Mouse (Mus musculus) stomach, embryonic 14.5 days (tissue): ENCODE results near the gene Olfr1353. TPM values are rescaled to one million over a fixed set of nuclear protein-coding genes. Genes with fewer than 3 reads are reported as not detected.
"Not testable (repeated sequence)": the region's sequence is repeated elsewhere in the genome, so short reads cannot be mapped to it uniquely, and the experiment has no call there.

Experiments used
- ATAC-seq: fragments of 200-750 bp; cut with Nextera tagmentation; 2 replicates; pipeline ENCODE4 v1.8.0; 2017; ENCODE audit warnings: low read depth, moderate TSS enrichment; ENCODE audit not compliant: insufficient number of reproducible peaks, insufficient read depth, low FRiP score
- H3K27ac ChIP-seq: fragments of 300-500 bp; sonication (generic); 2 replicates; pipeline ENCODE4 v1.5.1; 2014; ENCODE audit warnings: mild to moderate bottlenecking, low read length, moderate library complexity, mixed read lengths
- H3K27me3 ChIP-seq: fragments of 300-500 bp; sonication (generic); 2 replicates; pipeline ENCODE4 v1.6.1; 2014; ENCODE audit warnings: low read length, control low read depth, mixed read lengths; ENCODE audit not compliant: control insufficient read depth, insufficient read depth
- H3K36me3 ChIP-seq: fragments of 300-500 bp; sonication (generic); 2 replicates; pipeline ENCODE4 v1.6.1; 2014; ENCODE audit warnings: mild to moderate bottlenecking, control low read depth, low read length, moderate library complexity, mixed read lengths; ENCODE audit not compliant: control insufficient read depth, insufficient read depth
- H3K4me1 ChIP-seq: fragments of 300-500 bp; sonication (generic); 2 replicates; pipeline ENCODE4 v1.6.1; 2014; ENCODE audit warnings: low read length, control low read depth, mixed read lengths; ENCODE audit not compliant: control insufficient read depth, insufficient read depth
- H3K4me2 ChIP-seq: fragments of 300-500 bp; sonication (generic); replicated peaks from 2 replicates; pipeline ENCODE4 v1.6.1; 2014; ENCODE audit warnings: low read depth, low read length, control low read depth
- H3K4me3 ChIP-seq: fragments of 300-500 bp; sonication (generic); 2 replicates; pipeline ENCODE4 v1.5.1; 2014; ENCODE audit warnings: low read depth, low read length, control low read depth
- H3K9ac ChIP-seq: fragments of 300-500 bp; sonication (generic); replicated peaks from 2 replicates; pipeline ENCODE4 v1.6.1; 2014; ENCODE audit warnings: low read depth, mild to moderate bottlenecking, control low read depth, low read length, moderate library complexity, mixed read lengths
- H3K9me3 ChIP-seq: fragments of 300-500 bp; sonication (generic); 2 replicates; pipeline ENCODE4 v1.6.1; 2016; ENCODE audit warnings: low read depth, low read length, control low read depth; ENCODE audit not compliant: control insufficient read depth
- WGBS: fragments of 180-500 bp; shearing (Covaris S2); extraction: QIAGEN DNeasy Blood & Tissue Kit; methylation state at CpG from one replicate; pipeline ENCODE4 v1.1.7; 2014; 5-methylcytosine and 5-hydroxymethylcytosine counted together
- polyA plus RNA-seq: library from polyadenylated mRNA; unstranded; fragments of >200 nt; fragmentation: Nextera tagmentation; extraction: Ambion mirVana; gene quantifications from 2 replicates; pipeline ENCODE4 v1.2.1, GENCODE M21; 2014

Olfr1353 gene
- not detected in 2 replicates for polyA plus RNA-seq

- H3K9ac ChIP-seq, H3K27ac ChIP-seq, H3K4me2 ChIP-seq, H3K4me3 ChIP-seq, ATAC-seq, H3K4me1 ChIP-seq, H3K9me3 ChIP-seq, H3K36me3 ChIP-seq, H3K27me3 ChIP-seq: not testable (repeated sequence)
Observed at GRCm38 (mm10) chr10:78963009-78963408, at the start of gene Olfr1353. Gene Olfr1353, plus strand, starts transcription at chr10:78963309.

- not testable (repeated sequence) for H3K27me3 ChIP-seq, H3K4me3 ChIP-seq, H3K9me3 ChIP-seq, ATAC-seq, H3K9ac ChIP-seq, H3K36me3 ChIP-seq, H3K27ac ChIP-seq, H3K4me1 ChIP-seq, H3K4me2 ChIP-seq
- WGBS, result 86% methylated on average over 1 of the region's 1 CpGs
Observed at GRCm38 (mm10) chr10:78950336-78950735, 12.8 kb upstream of the Olfr1353 start, which contains the start of gene Olfr8. Gene Olfr8, plus strand, starts transcription at chr10:78950636.

GRCm38 (mm10) chr10:78980750-78981149 lies 17.6 kb downstream of the Olfr1353 start, which contains the start of gene Olfr1352:
Gene Olfr1352, plus strand, starts transcription at chr10:78981050.
- Histone ChIP-seq H3K4me3 (no peak within 1 kb of the TSS), H3K9ac (no peak within 1 kb of the TSS), H3K9me3 (no peaks in the 10 kb centered on the region), H3K4me1 (no peaks in the 10 kb centered on the region), H3K27me3 (no peaks in the 10 kb centered on the region), H3K36me3 (no peaks in the 10 kb centered on the region), H3K4me2 (no peak within 1 kb of the TSS), H3K27ac (no peak within 1 kb of the TSS)
- ATAC-seq, result no peak

- WGBS, result 75% methylated on average over 1 of the region's 1 CpGs
- Histone ChIP-seq H3K9me3 (no peaks in the 10 kb centered on the region), H3K4me2 (no peak within 1 kb of the TSS), H3K4me1 (no peaks in the 10 kb centered on the region), H3K9ac (no peak within 1 kb of the TSS), H3K27ac (no peak within 1 kb of the TSS), H3K27me3 (no peaks in the 10 kb centered on the region), H3K4me3 (no peak within 1 kb of the TSS), H3K36me3 (no peaks in the 10 kb centered on the region)
- ATAC-seq, result no peak
Observed at GRCm38 (mm10) chr10:79012172-79012571, 49.1 kb downstream of the Olfr1353 start, which contains the start of gene Olfr1351. Gene Olfr1351, plus strand, starts transcription at chr10:79012472.

Other genes starting within 250 kb of the Olfr1353 start
- gene Casp14, start 245.0 kb upstream of the Olfr1353 start, polyA plus RNA-seq, result 0.45 and 0.61 TPM in 2 replicates
- not detected in 2 replicates for gene Ccdc105, start 210.2 kb upstream of the Olfr1353 start, polyA plus RNA-seq
- gene Slc1a6, start 182.8 kb upstream of the Olfr1353 start, polyA plus RNA-seq, result 0.78 and 1.1 TPM in 2 replicates
- gene Olfr1356, start 111.1 kb upstream of the Olfr1353 start, polyA plus RNA-seq, result not detected in 2 replicates
- gene Olfr1355, start 87.8 kb upstream of the Olfr1353 start, polyA plus RNA-seq, result not detected in 2 replicates
- not detected in 2 replicates for gene Olfr1354, start 50.1 kb upstream of the Olfr1353 start, polyA plus RNA-seq
- gene Olfr8, start 12.7 kb upstream of the Olfr1353 start, polyA plus RNA-seq, result not detected in 2 replicates
- gene Olfr1352, start 17.7 kb downstream of the Olfr1353 start, polyA plus RNA-seq, result not detected in 2 replicates
- not detected in 2 replicates for gene Olfr1351, start 49.2 kb downstream of the Olfr1353 start, polyA plus RNA-seq
- not detected in 2 replicates for gene Olfr57, start 65.4 kb downstream of the Olfr1353 start, polyA plus RNA-seq
- 31.3 and 31.6 TPM in 2 replicates for gene 2610008E11Rik, start 134.3 kb downstream of the Olfr1353 start, polyA plus RNA-seq
- gene Vmn2r80, start 185.5 kb downstream of the Olfr1353 start, polyA plus RNA-seq, result not detected in 2 replicates